In genomic region chr3:31911690-31912089, GRCm38 (mm10) we compare ENCODE assay signal across 28 mouse cellular contexts. TPM values are rescaled to one million over a fixed set of nuclear protein-coding genes. Genes with fewer than 3 reads are reported as not detected.
A peak's percentile ranks its signal among the peaks of the same experiment; 100 is the strongest.
DNase-seq lines count a peak whose midpoint lies in the region; ATAC-seq and TF ChIP-seq lines count a peak whose summit lies in the region.
"Had no signal": no experiment of that assay in that cellular context is flagged by ENCODE, and none has a peak within 500 bp of the region (broad histone marks: within the 10 kb centered on the region; RNA-seq: fewer than 3 reads in every experiment).

No protein-coding gene starts in this region.

- H3K9me3 ChIP-seq in kidney, embryonic 14.5 days (ENCODE audit: control insufficient read depth, low read length): no peaks in the 10 kb centered on the region
- H3K9me3 ChIP-seq in lung, embryonic 14.5 days (ENCODE audit: low read depth, low read length): no peaks in the 10 kb centered on the region
- H3K9me3 ChIP-seq in midbrain, embryonic 15.5 days: no peaks in the 10 kb centered on the region
- H3K9me3 ChIP-seq in midbrain, postnatal 0 days (ENCODE audit: low read length): no peaks in the 10 kb centered on the region
- H3K9me3 ChIP-seq: embryonic facial prominence, embryonic 10.5 days; embryonic facial prominence, embryonic 13.5 days; forebrain, embryonic 12.5 days; forebrain, embryonic 15.5 days; heart, embryonic 12.5 days; heart, embryonic 15.5 days; hindbrain, embryonic 10.5 days; hindbrain, embryonic 13.5 days had no signal

- H3K36me3 ChIP-seq in kidney, embryonic 14.5 days (ENCODE audit: control insufficient read depth, insufficient read depth, low read length): no peaks in the 10 kb centered on the region
- no peaks in the 10 kb centered on the region for H3K36me3 ChIP-seq in lung, embryonic 14.5 days (ENCODE audit: insufficient read depth)
- no peaks in the 10 kb centered on the region for H3K36me3 ChIP-seq in midbrain, embryonic 15.5 days (replicated peaks)
- H3K36me3 ChIP-seq in midbrain, postnatal 0 days (ENCODE audit: insufficient read depth, low read length): no peaks in the 10 kb centered on the region
- H3K36me3 ChIP-seq: embryonic facial prominence, embryonic 10.5 days; embryonic facial prominence, embryonic 13.5 days; forebrain, embryonic 12.5 days; forebrain, embryonic 15.5 days; heart, embryonic 12.5 days; heart, embryonic 15.5 days; hindbrain, embryonic 10.5 days; hindbrain, embryonic 13.5 days had no signal

- 0 out of 2 replicates have a peak, but pooled peaks cover 4% of the 10 kb centered on the region for H3K4me1 ChIP-seq in kidney, embryonic 14.5 days (ENCODE audit: control insufficient read depth, insufficient read depth, low read length)
- no peaks in the 10 kb centered on the region for H3K4me1 ChIP-seq in lung, embryonic 14.5 days (ENCODE audit: insufficient read depth)
- H3K4me1 ChIP-seq in midbrain, embryonic 15.5 days: peaks cover 2% of the 10 kb centered on the region; the same call in 1 of the 2 replicates
- no peaks in the 10 kb centered on the region for H3K4me1 ChIP-seq in midbrain, postnatal 0 days (ENCODE audit: insufficient read depth, low read length)
- H3K4me1 ChIP-seq: embryonic facial prominence, embryonic 13.5 days; forebrain, embryonic 12.5 days; forebrain, embryonic 15.5 days; heart, embryonic 12.5 days; heart, embryonic 15.5 days; hindbrain, embryonic 10.5 days had no signal

- peak; percentile 32; the same call in 1 of the 2 replicates for ATAC-seq in kidney, embryonic 14.5 days (ENCODE audit: low FRiP score, low TSS enrichment)
- ATAC-seq in lung, embryonic 14.5 days (ENCODE audit: insufficient read depth): 0 out of 2 replicates have a peak, but pooled peaks have one; percentile 54
- peak; percentile 65; the same call in 1 of the 2 replicates for ATAC-seq in midbrain, embryonic 15.5 days (replicated peaks)
- no peak for ATAC-seq in midbrain, postnatal 0 days (ENCODE audit: low FRiP score)
- ATAC-seq: CD4-positive, CD25-positive, alpha-beta regulatory T cell, adult 4 months; forebrain, embryonic 15.5 days; hindbrain, embryonic 16.5 days had no signal

- no peaks in the 10 kb centered on the region for H3K27me3 ChIP-seq in kidney, embryonic 14.5 days (ENCODE audit: control insufficient read depth, insufficient read depth, low read length)
- no peaks in the 10 kb centered on the region for H3K27me3 ChIP-seq in lung, embryonic 14.5 days (ENCODE audit: insufficient read depth, low read length)
- H3K27me3 ChIP-seq in midbrain, embryonic 15.5 days (replicated peaks): no peaks in the 10 kb centered on the region
- H3K27me3 ChIP-seq in midbrain, postnatal 0 days (ENCODE audit: insufficient read depth, low read length): no peaks in the 10 kb centered on the region
- H3K27me3 ChIP-seq: embryonic facial prominence, embryonic 13.5 days; forebrain, embryonic 12.5 days; forebrain, embryonic 15.5 days; heart, embryonic 12.5 days; heart, embryonic 15.5 days; hindbrain, embryonic 13.5 days had no signal

- no peak overlapping the region for H3K27ac ChIP-seq in kidney, embryonic 14.5 days (ENCODE audit: low read depth, low read length)
- H3K27ac ChIP-seq in lung, embryonic 14.5 days (ENCODE audit: low read depth): no peak overlapping the region
- no peak overlapping the region for H3K27ac ChIP-seq in midbrain, embryonic 15.5 days
- H3K27ac ChIP-seq in midbrain, postnatal 0 days (ENCODE audit: low read depth, low read length): no peak overlapping the region
- H3K27ac ChIP-seq: embryonic facial prominence, embryonic 10.5 days; embryonic facial prominence, embryonic 13.5 days; forebrain, embryonic 12.5 days; forebrain, embryonic 15.5 days; heart, embryonic 15.5 days; hindbrain, embryonic 10.5 days; hindbrain, embryonic 13.5 days had no signal

- 19% methylated on average over 3 of the region's 3 CpGs for WGBS in kidney, embryonic 14.5 days
- WGBS in lung, embryonic 14.5 days: 29% methylated on average over 3 of the region's 3 CpGs
- 65% methylated on average over 3 of the region's 3 CpGs for WGBS in midbrain, embryonic 15.5 days
- 64% methylated on average over 3 of the region's 3 CpGs for WGBS in midbrain, postnatal 0 days

- DNase-seq in kidney, postnatal 25 days: no peak
- no peak for DNase-seq in lung, embryonic 14.5 days
- DNase-seq in lung, postnatal 25 days (ENCODE audit: low spot score): no peak
- no peak for DNase-seq in midbrain, postnatal 0 days (ENCODE audit: low spot score)
- DNase-seq: adrenal gland, adult 8-10 months; adrenal gland, postnatal 36 days; cerebellum, adult 18-20 months; cerebellum, adult 9-10 months; cerebellum, postnatal 14 days; gastrocnemius, postnatal 25 days; heart, adult 18-20 months; heart, postnatal 10 days; heart, postnatal 36 days had no signal

- no peak overlapping the region for H3K9ac ChIP-seq in kidney, embryonic 14.5 days (ENCODE audit: low read depth, low read length)
- no peak overlapping the region for H3K9ac ChIP-seq in lung, embryonic 14.5 days
- no peak overlapping the region for H3K9ac ChIP-seq in midbrain, embryonic 15.5 days
- no peak overlapping the region for H3K9ac ChIP-seq in midbrain, postnatal 0 days (replicated peaks; ENCODE audit: low read length, poor library complexity, severe bottlenecking)
- H3K9ac ChIP-seq: embryonic facial prominence, embryonic 13.5 days; forebrain, embryonic 12.5 days; forebrain, embryonic 15.5 days; heart, embryonic 12.5 days; heart, embryonic 15.5 days; hindbrain, embryonic 13.5 days had no signal

- H3K4me2 ChIP-seq in kidney, embryonic 14.5 days (replicated peaks; ENCODE audit: low read depth, low read length): no peak overlapping the region
- no peak overlapping the region for H3K4me2 ChIP-seq in lung, embryonic 14.5 days
- H3K4me2 ChIP-seq in midbrain, embryonic 15.5 days: no peak overlapping the region
- no peak overlapping the region for H3K4me2 ChIP-seq in midbrain, postnatal 0 days (ENCODE audit: low read depth, low read length, poor library complexity, severe bottlenecking)
- H3K4me2 ChIP-seq: embryonic facial prominence, embryonic 13.5 days; forebrain, embryonic 12.5 days; forebrain, embryonic 15.5 days; heart, embryonic 12.5 days; heart, embryonic 15.5 days; hindbrain, embryonic 13.5 days had no signal

- H3K4me3 ChIP-seq in kidney, embryonic 14.5 days (ENCODE audit: low read length): no peak overlapping the region
- H3K4me3 ChIP-seq in lung, embryonic 14.5 days (ENCODE audit: low read depth, low read length): no peak overlapping the region
- no peak overlapping the region for H3K4me3 ChIP-seq in midbrain, embryonic 15.5 days
- H3K4me3 ChIP-seq in midbrain, postnatal 0 days (ENCODE audit: low read depth, low read length): no peak overlapping the region
- H3K4me3 ChIP-seq: embryonic facial prominence, embryonic 10.5 days; embryonic facial prominence, embryonic 13.5 days; erythroblast, embryonic 14.5 days; forebrain, embryonic 12.5 days; forebrain, embryonic 15.5 days; heart, embryonic 12.5 days; heart, embryonic 15.5 days; hindbrain, embryonic 10.5 days; hindbrain, embryonic 13.5 days had no signal

- no peak for TF ChIP-seq CTCF in lung, embryonic 14.5 days (IDR thresholded peaks at IDR 0.05; ENCODE audit: low read depth)
- TF ChIP-seq CTCF in midbrain, postnatal 0 days (IDR thresholded peaks at IDR 0.05): no peak

RNA-seq across cellular contexts. Expression of gene Kcnmb2, which starts 9.4 kb away (rescaled TPM):
- 2.6 and 2.7 TPM in 2 replicates for polyA plus RNA-seq in kidney, embryonic 14.5 days (2014; fragmentation: Nextera tagmentation; extraction: Ambion mirVana)
- 0.18 and 0.59 TPM in 2 replicates for polyA plus RNA-seq in lung, embryonic 14.5 days (2014; fragmentation: Nextera tagmentation; extraction: Ambion mirVana)
- 13.4 and 14.0 TPM in 2 replicates for polyA plus RNA-seq in midbrain, embryonic 15.5 days (2015; fragmentation: Nextera tagmentation; extraction: Ambion mirVana)
- 10.0 and 15.0 TPM in 2 replicates for total RNA-seq in midbrain, postnatal 0 days (2014; rRNA removed)
- 10.4 and 11.3 TPM in 2 replicates for polyA plus RNA-seq in midbrain, postnatal 0 days (2015; fragmentation: Nextera tagmentation; extraction: Ambion mirVana)
- total RNA-seq: heart, adult 18-20 months; heart, postnatal 10 days; heart, postnatal 36 days; MEL had no signal
- polyA plus RNA-seq: C2C12; CD4-positive, CD25-positive, alpha-beta regulatory T cell, adult 4 months; erythroblast, embryonic 14.5 days had no signal
